Mouse (Mus musculus) thymus, adult 2 months (tissue): ENCODE measurements around the gene Gpr155.

Experiments
- CTCF ChIP-seq: fragments of 200-500 bp; IDR thresholded peaks from 2 replicates; pipeline ENCODE4 v1.5.1; 2012; ENCODE audit warnings: mild to moderate bottlenecking, control low read depth, low read length, moderate library complexity, borderline replicate concordance; ENCODE audit not compliant: control insufficient read depth, poor library complexity, insufficient read depth; ENCODE audit errors: extremely low read depth
- POLR2A ChIP-seq: fragments of 200-500 bp; IDR thresholded peaks from 2 replicates; pipeline ENCODE4 v1.6.1; 2012; ENCODE audit warnings: mild to moderate bottlenecking, low read length, control low read depth, moderate library complexity; ENCODE audit not compliant: control insufficient read depth, poor library complexity, insufficient read depth; ENCODE audit errors: extremely low read depth

- TF ChIP-seq CTCF: no peak
- TF ChIP-seq POLR2A: no peak
Measured at GRCm38 (mm10) chr2:73385172-73385571, 1.2 kb downstream of the Gpr155 start.
